Mouse (Mus musculus): Measurements from ENCODE around the gene Sin3a.
A peak's percentile ranks its signal among the peaks of the same experiment; 100 is the strongest.

DNA sequence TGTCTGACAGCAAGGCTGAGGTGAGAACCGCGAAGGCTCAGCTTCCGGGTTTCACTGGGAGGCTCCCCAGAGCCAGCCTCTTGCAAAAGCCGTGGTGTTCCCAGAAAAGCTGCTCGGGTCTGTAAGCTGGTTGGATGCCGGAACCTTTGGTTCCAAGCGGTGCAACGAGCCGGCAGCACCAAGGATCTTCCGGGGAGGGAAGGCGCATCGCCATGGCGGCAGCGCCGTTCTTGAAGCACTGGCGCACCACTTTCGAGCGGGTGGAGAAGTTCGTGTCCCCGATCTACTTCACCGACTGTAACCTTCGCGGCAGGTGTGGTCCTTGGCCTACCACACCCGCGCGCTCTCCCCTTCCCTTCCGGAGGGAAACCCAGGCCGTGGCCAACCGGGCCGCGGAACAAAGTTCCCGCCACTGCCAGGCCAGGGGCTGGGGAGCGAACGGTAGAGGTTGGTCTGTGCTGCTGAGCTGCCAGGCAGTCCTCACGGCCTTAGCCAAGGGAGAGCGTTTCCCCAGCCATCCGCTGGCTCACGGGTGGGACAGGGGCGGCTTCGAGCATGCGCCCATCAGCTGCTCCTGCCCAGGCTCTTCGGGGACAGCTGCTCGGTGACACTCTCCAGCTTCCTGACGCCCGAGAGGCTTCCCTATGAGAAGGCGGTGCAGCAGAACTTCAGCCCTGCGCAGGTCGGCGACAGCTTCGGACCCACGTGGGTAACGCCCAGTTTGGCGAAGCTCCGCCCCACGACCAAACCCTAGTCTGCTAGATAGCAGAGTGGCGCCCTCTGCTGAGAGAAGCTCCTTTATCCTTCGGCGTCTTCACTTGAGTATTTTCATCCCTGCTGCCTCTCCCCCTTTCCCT, 59.0 kb downstream of the Sin3a start, which contains the start of gene Man2c1:
- TF ChIP-seq CTCF (IDR thresholded peaks at IDR 0.05; ENCODE audit: borderline replicate concordance, extremely low read depth, insufficient read depth, insufficient read length) (peak; percentile 71), POLR2A (IDR thresholded peaks at IDR 0.05; ENCODE audit: borderline replicate concordance, extremely low read depth, insufficient read depth, insufficient read length, poor library complexity, severe bottlenecking) (peak; percentile 70; the same call in 1 of the 2 replicates)

All from brain, embryonic 14.5 days (tissue).